Mouse (Mus musculus) E14TG2a.4 (cell line): ENCODE measurements around the gene Nfil3.

Source experiments
- H3K27me3 ChIP-seq: 2 replicates; pipeline ENCODE4 v1.6.1; 2014; ENCODE audit warnings: low read length, control low read depth; ENCODE audit not compliant: insufficient read depth
- H3K36me3 ChIP-seq: 2 replicates; pipeline ENCODE4 v1.6.1; 2014; ENCODE audit warnings: low read length, control low read depth; ENCODE audit not compliant: insufficient read depth
- H3K4me1 ChIP-seq: replicated peaks from 2 replicates; pipeline ENCODE4 v1.6.1; 2014; ENCODE audit warnings: low read depth, low read length, control low read depth
- H3K4me3 ChIP-seq: replicated peaks from 2 replicates; pipeline ENCODE4 v1.5.1; 2014; ENCODE audit warnings: mild to moderate bottlenecking, low read length
- H3K9me3 ChIP-seq: 2 replicates; pipeline ENCODE4 v1.6.1; 2014; ENCODE audit warnings: low read length, control low read depth
- CTCF ChIP-seq: conservative IDR thresholded peaks from 2 replicates; pipeline ENCODE4 v1.5.1; 2014; ENCODE audit warnings: low read length
- NANOG ChIP-seq: IDR thresholded peaks from 2 replicates; pipeline ENCODE4 v1.6.1; 2014; ENCODE audit warnings: borderline replicate concordance, low read length, mixed read lengths
- POU5F1 ChIP-seq: IDR thresholded peaks from 2 replicates; pipeline ENCODE4 v1.6.1; 2014; ENCODE audit warnings: low read length, borderline replicate concordance

The Nfil3 gene

GRCm38 (mm10) chr13:53008489-53009184 lies 27.8 kb upstream of the Nfil3 start:
- Histone ChIP-seq H3K4me3 (no peak overlapping the region), H3K4me1 (no peaks in the 10 kb centered on the region), H3K27me3 (no peaks in the 10 kb centered on the region), H3K36me3 (no peaks in the 10 kb centered on the region), H3K9me3 (no peaks in the 10 kb centered on the region)
- no peak for TF ChIP-seq POU5F1
- TF ChIP-seq CTCF = no peak
- TF ChIP-seq NANOG = no peak

GRCm38 (mm10) chr13:53007781-53008180 lies 26.9 kb upstream of the Nfil3 start:
- no peak for TF ChIP-seq NANOG
- no peak for TF ChIP-seq CTCF
- no peak for TF ChIP-seq POU5F1
- no peaks in the 10 kb centered on the region for H3K27me3 ChIP-seq
- no peaks in the 10 kb centered on the region for H3K4me1 ChIP-seq
- H3K36me3 ChIP-seq = no peaks in the 10 kb centered on the region
- H3K4me3 ChIP-seq = no peak overlapping the region
- H3K9me3 ChIP-seq = no peaks in the 10 kb centered on the region

DNA sequence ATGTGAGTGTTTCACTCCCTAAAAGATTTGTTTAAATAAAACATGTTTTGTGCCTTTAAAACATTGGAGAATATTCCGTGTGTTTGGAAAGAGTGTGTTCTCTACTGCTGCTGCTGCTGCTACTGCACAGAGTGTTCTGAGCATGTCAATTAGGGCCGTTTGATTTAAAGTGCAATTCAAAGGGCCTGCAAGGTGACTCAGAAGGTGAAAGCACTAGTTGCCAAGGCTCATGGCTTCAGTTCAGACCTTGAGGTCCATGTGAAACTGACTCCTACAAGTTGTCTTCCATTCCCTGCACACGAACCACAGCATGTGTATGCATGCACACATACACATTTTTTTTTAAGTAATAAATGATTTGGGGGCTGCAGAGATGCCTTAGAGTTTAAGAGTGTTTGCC lies 22.4 kb upstream of the Nfil3 start:
- H3K36me3 ChIP-seq = no peaks in the 10 kb centered on the region
- no peaks in the 10 kb centered on the region for H3K27me3 ChIP-seq
- H3K4me1 ChIP-seq = no peaks in the 10 kb centered on the region
- TF ChIP-seq NANOG = no peak
- no peak for TF ChIP-seq POU5F1
- no peak for TF ChIP-seq CTCF
- H3K9me3 ChIP-seq = no peaks in the 10 kb centered on the region
- no peak overlapping the region for H3K4me3 ChIP-seq

GRCm38 (mm10) chr13:53001511-53001935 lies 20.6 kb upstream of the Nfil3 start:
- Histone ChIP-seq H3K4me3 (no peak overlapping the region), H3K36me3 (no peaks in the 10 kb centered on the region), H3K27me3 (no peaks in the 10 kb centered on the region), H3K4me1 (no peaks in the 10 kb centered on the region), H3K9me3 (no peaks in the 10 kb centered on the region)
- TF ChIP-seq CTCF = no peak
- TF ChIP-seq POU5F1 = no peak
- no peak for TF ChIP-seq NANOG

DNA sequence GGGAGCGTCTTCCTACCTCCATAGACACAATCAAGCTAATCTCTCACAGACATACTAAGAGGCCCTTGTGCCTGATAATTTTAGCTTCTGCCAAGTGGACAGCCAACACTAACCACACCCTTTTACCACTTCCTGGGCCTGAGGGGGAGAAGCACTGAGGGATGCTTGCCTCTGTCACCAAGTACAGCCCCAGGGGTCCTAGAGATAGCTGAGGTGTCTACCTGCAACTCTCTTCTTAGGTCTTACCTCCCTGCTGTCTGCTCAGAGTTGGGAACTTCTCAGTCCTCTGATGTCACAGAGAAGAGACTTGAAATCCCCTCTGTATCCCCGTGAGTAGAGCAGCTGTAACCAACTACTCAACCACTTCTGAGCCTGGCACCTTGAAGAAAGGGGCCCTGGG lies 19.6 kb upstream of the Nfil3 start:
- Histone ChIP-seq H3K4me1 (no peaks in the 10 kb centered on the region), H3K9me3 (no peaks in the 10 kb centered on the region), H3K4me3 (no peak overlapping the region), H3K36me3 (no peaks in the 10 kb centered on the region), H3K27me3 (no peaks in the 10 kb centered on the region)
- TF ChIP-seq CTCF = no peak
- no peak for TF ChIP-seq POU5F1
- TF ChIP-seq NANOG = no peak

DNA sequence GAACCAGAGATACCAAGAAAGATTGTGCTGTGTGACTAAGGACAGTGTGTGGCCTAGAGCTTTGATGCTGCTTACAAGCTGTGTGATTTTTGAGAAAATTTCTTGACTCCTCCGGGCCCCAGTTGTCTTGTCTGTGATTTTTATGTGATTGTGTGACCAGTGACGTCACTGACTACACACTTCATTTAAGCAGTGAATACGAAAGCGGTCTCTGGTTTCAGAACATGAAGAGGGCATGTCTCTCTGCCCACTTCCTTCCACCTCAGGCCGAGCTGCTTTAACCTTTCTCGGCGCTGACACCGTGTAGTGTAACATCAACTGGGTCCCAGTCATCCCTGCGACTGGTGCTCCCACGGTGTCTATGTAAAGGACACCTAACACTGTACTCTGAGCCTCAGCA lies 17.7 kb upstream of the Nfil3 start:
- no peaks in the 10 kb centered on the region for H3K4me1 ChIP-seq
- no peak for TF ChIP-seq POU5F1
- TF ChIP-seq NANOG = no peak
- TF ChIP-seq CTCF = no peak
- H3K9me3 ChIP-seq = no peaks in the 10 kb centered on the region
- no peaks in the 10 kb centered on the region for H3K27me3 ChIP-seq
- no peaks in the 10 kb centered on the region for H3K36me3 ChIP-seq
- H3K4me3 ChIP-seq = no peak overlapping the region

GRCm38 (mm10) chr13:52997806-52998205 lies 16.9 kb upstream of the Nfil3 start:
- Histone ChIP-seq H3K36me3 (no peaks in the 10 kb centered on the region), H3K4me3 (no peak overlapping the region), H3K4me1 (no peaks in the 10 kb centered on the region), H3K9me3 (no peaks in the 10 kb centered on the region), H3K27me3 (no peaks in the 10 kb centered on the region)
- TF ChIP-seq NANOG = no peak
- no peak for TF ChIP-seq CTCF
- no peak for TF ChIP-seq POU5F1

GRCm38 (mm10) chr13:52996201-52996600 lies 15.3 kb upstream of the Nfil3 start:
- no peaks in the 10 kb centered on the region for H3K27me3 ChIP-seq
- TF ChIP-seq CTCF (no peak), NANOG (no peak), POU5F1 (no peak)
- no peak overlapping the region for H3K4me3 ChIP-seq
- no peaks in the 10 kb centered on the region for H3K9me3 ChIP-seq
- no peaks in the 10 kb centered on the region for H3K36me3 ChIP-seq
- H3K4me1 ChIP-seq = no peaks in the 10 kb centered on the region
